Mouse (Mus musculus) adrenal gland, postnatal 14 days (tissue): ENCODE results near the gene Olfr393. TPM values are rescaled to one million over a fixed set of nuclear protein-coding genes. Genes with fewer than 3 reads are reported as not detected.

Experiments
- DNase-seq: peaks from one replicate; pipeline ENCODE4 v3.0.0; 2021; ENCODE audit warnings: mixed read lengths
- long read RNA-seq, 2 experiments: library from polyadenylated mRNA; stranded (forward); transcript quantifications; one replicate each; pipeline ENCODE4 v2.0.0; 2021
- total RNA-seq: library from RNA; stranded (reverse); gene quantifications from 2 replicates; pipeline ENCODE4 v1.2.3, GENCODE M21; 2021

Olfr393 gene
- not detected in 2 replicates for total RNA-seq
- long read RNA-seq, experiment 1 = 0 reads
- long read RNA-seq, experiment 2 = 0 reads

DNA sequence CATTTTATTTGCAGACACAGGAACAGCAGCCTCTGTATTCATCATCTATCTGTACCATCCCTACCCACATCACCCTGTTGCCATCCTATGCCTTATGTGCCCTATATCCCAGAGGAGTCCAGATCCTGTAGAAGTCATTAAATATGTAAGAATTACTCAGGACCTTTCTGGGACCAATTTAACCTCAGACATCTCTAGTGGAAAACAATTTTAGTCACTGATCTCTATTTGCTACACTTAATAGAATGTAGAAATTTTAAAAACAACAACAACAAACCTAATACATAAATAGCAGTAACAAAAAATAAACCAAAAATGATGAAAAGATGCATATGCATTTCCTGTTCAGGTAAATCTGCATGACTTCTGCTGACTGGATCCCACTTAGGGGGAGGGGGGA, at the start of gene Olfr393:
Olfr393 (minus strand) TSS at position 101 of the 400 bp plus-strand sequence.
- no peak for DNase-seq

DNA sequence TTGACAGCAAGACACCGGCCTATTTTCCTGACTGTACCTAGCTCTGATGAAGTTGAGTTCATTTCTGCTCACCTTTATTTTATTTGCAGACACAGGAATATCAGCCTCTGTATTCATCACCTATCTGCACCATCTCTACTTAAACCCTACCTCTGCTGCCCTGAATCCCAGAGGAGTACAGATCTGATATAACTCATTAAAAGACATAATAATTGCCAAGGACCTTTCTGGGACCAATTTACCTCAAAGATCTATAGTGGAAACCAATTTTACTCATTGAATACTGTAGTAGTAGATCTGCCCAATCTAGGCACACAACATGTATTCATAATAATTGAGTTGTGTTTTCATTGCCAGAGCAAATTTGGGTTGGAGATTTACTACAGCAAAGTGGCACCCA, 39.4 kb upstream of the Olfr393 start, which contains the start of gene Olfr394:
Olfr394 (minus strand) TSS at position 101 of the 400 bp plus-strand sequence.
- no peak for DNase-seq

DNA sequence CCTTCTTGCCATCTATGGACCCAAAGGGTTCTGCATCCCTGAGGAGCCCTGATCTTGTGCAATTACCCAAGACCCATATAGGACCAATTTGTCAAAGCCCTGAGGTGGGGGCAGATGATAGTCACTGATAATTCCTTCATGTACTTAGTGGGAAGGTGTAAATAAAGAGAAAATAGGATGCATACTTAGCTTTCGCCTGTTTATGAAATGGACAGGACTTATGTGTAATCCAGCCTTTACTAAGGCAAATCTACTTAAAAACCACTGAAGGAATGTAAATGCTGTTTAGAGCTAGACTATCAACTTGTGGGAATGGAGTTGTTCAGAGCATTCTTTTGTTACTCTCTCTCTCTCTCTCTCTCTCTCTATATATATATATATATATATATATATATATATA, 34.3 kb downstream of the Olfr393 start, which contains the start of gene Olfr392:
Olfr392 (minus strand) TSS at position 101 of the 400 bp plus-strand sequence.
- no peak for DNase-seq

DNA sequence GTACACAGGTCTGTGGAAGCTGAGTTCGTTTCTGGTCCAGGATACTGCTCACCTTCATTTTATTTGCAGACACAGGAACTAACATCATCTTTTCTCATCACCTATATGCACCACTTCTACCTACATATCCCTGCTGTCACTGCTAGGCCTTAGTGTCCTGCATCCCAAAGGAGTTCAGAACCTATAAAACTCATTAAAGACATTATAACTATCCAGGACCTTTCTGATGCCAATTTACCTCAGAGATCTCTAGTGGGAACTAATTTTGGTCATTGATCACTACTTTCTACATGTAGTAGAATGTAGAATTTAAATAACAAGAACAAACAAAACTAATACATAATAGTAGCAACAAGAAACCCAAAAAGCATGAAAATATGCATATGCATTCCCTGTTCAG, 48.3 kb downstream of the Olfr393 start, which contains the start of gene Olfr391-ps:
Olfr391-ps (minus strand) TSS at position 101 of the 400 bp plus-strand sequence.
- DNase-seq = no peak

Other genes with a start within 250 kb of the Olfr393 start
- gene Zfp735, start 162.7 kb downstream of the Olfr393 start, total RNA-seq = not detected in 2 replicates
- gene Olfr389, start 70.7 kb downstream of the Olfr393 start, total RNA-seq = not detected in 2 replicates
- gene Olfr390, start 68.5 kb downstream of the Olfr393 start, total RNA-seq = not detected in 2 replicates
- not detected in 2 replicates for gene Olfr391-ps, start 48.4 kb downstream of the Olfr393 start, total RNA-seq
- not detected in 2 replicates for gene Olfr392, start 34.4 kb downstream of the Olfr393 start, total RNA-seq
- gene Olfr394, start 39.3 kb upstream of the Olfr393 start, total RNA-seq = not detected in 2 replicates
- gene Olfr395, start 57.8 kb upstream of the Olfr393 start, total RNA-seq = not detected in 2 replicates
- gene Olfr23, start 85.2 kb upstream of the Olfr393 start, total RNA-seq = not detected in 2 replicates
- not detected in 2 replicates for gene Olfr397, start 109.4 kb upstream of the Olfr393 start, total RNA-seq
- not detected in 2 replicates for gene Olfr398, start 139.0 kb upstream of the Olfr393 start, total RNA-seq
- not detected in 2 replicates for gene Olfr139, start 205.1 kb upstream of the Olfr393 start, total RNA-seq
- gene Olfr399, start 205.2 kb upstream of the Olfr393 start, total RNA-seq = not detected in 2 replicates
- not detected in 2 replicates for gene Zfp616, start 218.5 kb upstream of the Olfr393 start, total RNA-seq